Mouse (Mus musculus): ENCODE data around the gene Ly6g6e. TPM values are rescaled to one million over a fixed set of nuclear protein-coding genes. Genes with fewer than 3 reads are reported as not detected.

Ly6g6e gene
- total RNA-seq, 2 experiments from 2014 or later: 4.1 to 4.3 TPM

GRCm38 (mm10) chr17:35125578-35125977 is 48.9 kb downstream of the Ly6g6e start:
- no peak for DNase-seq (ENCODE audit: extremely low spot score in 1 of 2, low spot score in 1 of 2)

- DNase-seq (ENCODE audit: extremely low spot score in 1 of 2, low spot score in 1 of 2): peak; percentile 56 to 60
Measured at GRCm38 (mm10) chr17:35126206-35126611, 49.5 kb downstream of the Ly6g6e start, which contains the start of gene D17H6S53E. Gene D17H6S53E (plus strand): TSS chr17:35126373.

- no peak for DNase-seq (ENCODE audit: extremely low spot score in 1 of 2, low spot score in 1 of 2)
Measured at GRCm38 (mm10) chr17:35127017-35127416, 50.3 kb downstream of the Ly6g6e start.

Other genes with a start within 250 kb of the Ly6g6e start
- 10 to 100 TPM; 57.3 to 59.8 TPM for gene Stk19, start 240.0 kb upstream of the Ly6g6e start, total RNA-seq (2021)
- 10 to 100 TPM; 36.7 to 37.7 TPM for gene Dxo, start 239.9 kb upstream of the Ly6g6e start, total RNA-seq (2021)
- 10 to 100 TPM; 64.7 to 72.4 TPM for gene Skiv2l, start 226.7 kb upstream of the Ly6g6e start, total RNA-seq (2021)
- 10 to 100 TPM; 32.1 to 39.1 TPM for gene Nelfe, start 226.5 kb upstream of the Ly6g6e start, total RNA-seq (2021)
- under 1 TPM in 1 of 2 experiments, not detected in 1; 0.17 TPM for gene Cfb, start 214.4 kb upstream of the Ly6g6e start, total RNA-seq (2021)
- gene Zbtb12, start 197.4 kb upstream of the Ly6g6e start, total RNA-seq (2021): 1 to 10 TPM; 7.3 to 7.7 TPM
- not detected for gene Gm20547, start 194.9 kb upstream of the Ly6g6e start, total RNA-seq (2021)
- 1 to 10 TPM in 1 of 2 experiments, under 1 TPM in 1; 0.86 to 1.9 TPM for gene C2, start 178.6 kb upstream of the Ly6g6e start, total RNA-seq (2021)
- gene Ehmt2, start 178.4 kb upstream of the Ly6g6e start, total RNA-seq (2021): 100 to 1,000 TPM; 164 to 188 TPM
- under 1 TPM; 0.20 to 0.21 TPM for gene Slc44a4, start 162.4 kb upstream of the Ly6g6e start, total RNA-seq (2021)
- gene Neu1, start 145.6 kb upstream of the Ly6g6e start, total RNA-seq (2021): 10 to 100 TPM; 37.2 to 37.4 TPM
- 10 to 100 TPM; 17.0 to 23.5 TPM for gene Hspa1b, start 117.7 kb upstream of the Ly6g6e start, total RNA-seq (2021)
- not detected for gene Gm20481, start 107.0 kb upstream of the Ly6g6e start, total RNA-seq (2021)
- 10 to 100 TPM; 14.9 to 17.9 TPM for gene Hspa1a, start 104.7 kb upstream of the Ly6g6e start, total RNA-seq (2021)
- gene Hspa1l, start 104.2 kb upstream of the Ly6g6e start, total RNA-seq (2021): under 1 TPM; 0.22 to 0.31 TPM
- gene Lsm2, start 95.0 kb upstream of the Ly6g6e start, total RNA-seq (2021): 10 to 100 TPM; 18.1 to 19.3 TPM
- gene Vars, start 75.9 kb upstream of the Ly6g6e start, total RNA-seq (2021): 10 to 100 TPM; 43.7 to 55.6 TPM
- under 1 TPM; 0.07 to 0.23 TPM for gene Vwa7, start 60.3 kb upstream of the Ly6g6e start, total RNA-seq (2021)
- 1 to 10 TPM in 1 of 2 experiments, under 1 TPM in 1; 0.64 to 1.1 TPM for gene Sapcd1, start 48.9 kb upstream of the Ly6g6e start, total RNA-seq (2021)
- under 1 TPM; 0.62 to 0.82 TPM for gene Msh5, start 30.2 kb upstream of the Ly6g6e start, total RNA-seq (2021)
- gene Clic1, start 26.9 kb upstream of the Ly6g6e start, total RNA-seq (2021): 10 to 100 TPM in 1 of 2 experiments, 1 to 10 TPM in 1; 9.7 to 10.1 TPM
- 10 to 100 TPM; 19.5 to 20.7 TPM for gene Ddah2, start 17.9 kb upstream of the Ly6g6e start, total RNA-seq (2021)
- gene Ly6g6c, start 11.5 kb upstream of the Ly6g6e start, total RNA-seq (2021): not detected
- not detected for gene Mpig6b, start 10.7 kb upstream of the Ly6g6e start, total RNA-seq (2021)
- gene Ly6g6d, start 1.2 kb downstream of the Ly6g6e start, total RNA-seq (2021): 1 to 10 TPM in 1 of 2 experiments, under 1 TPM in 1; 0.80 to 1.2 TPM
- not detected for gene Ly6g6f, start 8.7 kb downstream of the Ly6g6e start, total RNA-seq (2021)
- gene Abhd16a, start 12.4 kb downstream of the Ly6g6e start, total RNA-seq (2021): 10 to 100 TPM; 97.9 to 98.1 TPM
- not detected for gene Ly6g5c, start 31.4 kb downstream of the Ly6g6e start, total RNA-seq (2021)
- gene Ly6g5b, start 38.5 kb downstream of the Ly6g6e start, total RNA-seq (2021): under 1 TPM; 0.42 to 0.54 TPM
- 10 to 100 TPM; 14.2 to 14.4 TPM for gene Gpank1, start 44.6 kb downstream of the Ly6g6e start, total RNA-seq (2021)
- gene Csnk2b, start 45.2 kb downstream of the Ly6g6e start, total RNA-seq (2021): 100 to 1,000 TPM; 179 to 181 TPM
- gene D17H6S53E, start 49.5 kb downstream of the Ly6g6e start, total RNA-seq (2021): 10 to 100 TPM; 27.0 to 27.3 TPM
- not detected for gene Apom, start 55.1 kb downstream of the Ly6g6e start, total RNA-seq (2021)
- 100 to 1,000 TPM; 290 to 320 TPM for gene Bag6, start 58.3 kb downstream of the Ly6g6e start, total RNA-seq (2021)
- gene Prrc2a, start 88.0 kb downstream of the Ly6g6e start, total RNA-seq (2021): 100 to 1,000 TPM; 302 to 353 TPM
- gene Aif1, start 99.2 kb downstream of the Ly6g6e start, total RNA-seq (2021): 10 to 100 TPM; 10.4 to 10.8 TPM
- 1 to 10 TPM; 8.1 to 8.9 TPM for gene Lst1, start 111.5 kb downstream of the Ly6g6e start, total RNA-seq (2021)
- gene Ltb, start 117.5 kb downstream of the Ly6g6e start, total RNA-seq (2021): under 1 TPM; 0.42 to 0.54 TPM
- not detected for gene Tnf, start 125.1 kb downstream of the Ly6g6e start, total RNA-seq (2021)
- gene Lta, start 128.4 kb downstream of the Ly6g6e start, total RNA-seq (2021): under 1 TPM in 1 of 2 experiments, not detected in 1; 0.20 TPM
- gene Gm16181, start 143.9 kb downstream of the Ly6g6e start, total RNA-seq (2021): not detected
- 100 to 1,000 TPM; 607 to 639 TPM for gene Atp6v1g2, start 156.8 kb downstream of the Ly6g6e start, total RNA-seq (2021)
- gene Nfkbil1, start 158.9 kb downstream of the Ly6g6e start, total RNA-seq (2021): 10 to 100 TPM; 13.7 to 14.8 TPM
- 100 to 1,000 TPM; 213 to 229 TPM for gene Ddx39b, start 164.8 kb downstream of the Ly6g6e start, total RNA-seq (2021)
- gene H2-D1, start 185.8 kb downstream of the Ly6g6e start, total RNA-seq (2021): 10 to 100 TPM; 14.6 to 15.9 TPM
- under 1 TPM in 1 of 2 experiments, not detected in 1; 0.42 TPM for gene H2-Q1, start 243.5 kb downstream of the Ly6g6e start, total RNA-seq (2021)

Measured in layer of hippocampus, postnatal 25 days (tissue).